Mouse (Mus musculus): ENCODE results near the gene Ergic2. TPM values are rescaled to one million over a fixed set of nuclear protein-coding genes. Genes with fewer than 3 reads are reported as not detected.
"Not testable (repeated sequence)": the region's sequence is repeated elsewhere in the genome, so short reads cannot be mapped to it uniquely, and the experiment has no call there.

Ergic2 gene
- total and polyA plus RNA-seq, 2 experiments from 2014 or later = 125 to 177 TPM

DNA sequence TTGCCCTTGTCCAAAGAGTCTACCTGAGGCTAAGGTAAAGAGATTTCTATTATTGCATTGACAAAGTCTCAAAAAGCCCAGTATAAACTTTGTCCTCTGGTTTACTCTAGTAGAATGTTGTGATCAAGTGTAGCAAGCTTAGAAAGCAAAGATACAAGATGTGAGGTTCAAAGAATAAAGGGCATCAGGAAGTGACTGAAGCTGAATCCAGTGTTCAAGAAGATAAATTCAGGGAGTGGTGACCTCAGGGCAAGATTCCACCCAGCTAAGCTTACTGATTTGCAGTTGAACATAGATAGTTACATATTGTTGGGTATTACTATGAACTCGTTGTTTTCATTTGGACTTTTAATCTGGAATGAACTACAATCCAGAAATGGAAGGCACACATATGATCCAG is 26.5 kb downstream of the Ergic2 start:
- no peaks in the 10 kb centered on the region for H3K27me3 ChIP-seq (ENCODE audit: insufficient read depth, low read length)
- H3K36me3 ChIP-seq (ENCODE audit: insufficient read depth) = peaks cover 69% of the 10 kb centered on the region
- H3K4me1 ChIP-seq (ENCODE audit: insufficient read depth) = no peaks in the 10 kb centered on the region
- 94% methylated on average over 1 of the region's 1 CpGs for WGBS
- H3K4me2 ChIP-seq (ENCODE audit: low read depth) = no peak overlapping the region
- no peak overlapping the region for H3K4me3 ChIP-seq (ENCODE audit: low read depth, low read length)
- TF ChIP-seq CTCF (IDR thresholded peaks at IDR 0.05; ENCODE audit: low read depth) = no peak
- no peak overlapping the region for H3K27ac ChIP-seq (ENCODE audit: low read depth, low read length)
- DNase-seq (no peak), ATAC-seq (no peak)
- H3K9ac ChIP-seq = no peak overlapping the region
- no peaks in the 10 kb centered on the region for H3K9me3 ChIP-seq (ENCODE audit: low read length)

DNA sequence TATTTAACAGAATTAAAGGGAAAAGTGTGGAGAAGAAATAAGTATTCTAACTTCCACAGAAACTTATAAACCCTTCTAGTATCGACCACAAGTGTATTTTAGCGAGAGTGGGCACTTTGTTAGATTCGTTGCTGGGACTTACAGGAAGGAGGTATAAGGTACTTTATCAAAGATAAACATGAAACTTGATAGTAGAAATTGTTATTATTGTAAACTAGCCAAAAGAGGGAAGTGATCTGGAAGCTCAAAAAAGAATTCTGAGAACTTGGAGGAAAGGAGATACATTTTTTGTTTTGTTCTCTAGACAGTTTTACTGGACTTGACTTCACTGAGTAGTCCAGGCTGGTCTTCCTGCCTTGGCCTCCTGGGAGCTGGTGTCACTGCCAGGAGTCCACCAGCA is 39.3 kb downstream of the Ergic2 start:
- H3K27me3 ChIP-seq (ENCODE audit: insufficient read depth, low read length) = no peaks in the 10 kb centered on the region
- no peaks in the 10 kb centered on the region for H3K4me1 ChIP-seq (ENCODE audit: insufficient read depth)
- no peak overlapping the region for H3K4me3 ChIP-seq (ENCODE audit: low read depth, low read length)
- H3K36me3 ChIP-seq (ENCODE audit: insufficient read depth) = no peaks in the 10 kb centered on the region
- H3K4me2 ChIP-seq (ENCODE audit: low read depth) = no peak overlapping the region
- DNase-seq (no peak), ATAC-seq (no peak)
- no peak overlapping the region for H3K27ac ChIP-seq (ENCODE audit: low read depth, low read length)
- H3K9ac ChIP-seq = no peak overlapping the region
- WGBS = 90% methylated on average over 3 of the region's 3 CpGs
- H3K9me3 ChIP-seq (ENCODE audit: low read length) = no peaks in the 10 kb centered on the region
- no peak for TF ChIP-seq CTCF (IDR thresholded peaks at IDR 0.05; ENCODE audit: low read depth)

DNA sequence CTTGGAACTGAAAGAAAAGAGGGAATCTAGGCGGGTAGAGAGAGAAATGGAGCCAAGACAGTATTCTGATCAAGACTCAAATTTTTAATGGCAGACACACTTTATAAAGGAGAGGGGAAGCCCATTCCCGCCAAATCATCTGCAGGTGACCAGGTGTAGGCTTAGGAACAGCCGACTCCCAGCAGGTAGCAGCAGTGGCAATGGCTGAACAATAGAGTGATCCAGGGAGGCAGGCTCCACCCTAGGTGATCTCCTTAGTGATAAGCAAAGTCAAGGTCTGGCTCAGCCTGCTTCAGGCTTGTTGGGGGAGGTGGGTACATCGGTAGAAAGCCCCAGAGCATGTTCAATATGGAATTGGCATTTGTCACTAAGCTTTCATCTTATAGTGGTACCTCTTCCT is 59.9 kb downstream of the Ergic2 start:
- H3K4me2 ChIP-seq (ENCODE audit: low read depth) = not testable (repeated sequence)
- WGBS = 56% methylated on average over 4 of the region's 4 CpGs

DNA sequence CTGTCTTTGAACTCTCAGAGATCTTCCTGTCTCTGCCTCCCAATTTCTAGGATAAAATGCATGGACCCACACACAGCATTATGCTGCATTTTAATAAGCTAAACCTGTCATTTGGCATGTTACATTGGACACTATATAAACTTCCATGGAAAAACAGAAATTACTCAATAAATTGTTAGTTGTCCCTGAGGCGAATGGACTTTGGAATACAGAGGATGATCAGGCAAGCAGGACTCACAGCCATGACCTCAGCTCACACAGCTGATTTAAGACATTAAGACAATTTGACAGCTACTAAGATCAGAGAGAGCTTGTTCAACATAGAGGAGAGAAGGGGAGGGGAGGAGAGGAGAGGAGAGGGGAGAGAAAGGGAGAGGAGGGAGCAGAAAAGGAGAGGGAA is 69.8 kb downstream of the Ergic2 start:
- TF ChIP-seq CTCF (IDR thresholded peaks at IDR 0.05; ENCODE audit: low read depth) = no peak
- Histone ChIP-seq H3K4me1 (ENCODE audit: insufficient read depth) (no peaks in the 10 kb centered on the region), H3K27me3 (ENCODE audit: insufficient read depth, low read length) (no peaks in the 10 kb centered on the region), H3K36me3 (ENCODE audit: insufficient read depth) (0 out of 2 replicates have a peak, but pooled peaks cover 3% of the 10 kb centered on the region), H3K27ac (ENCODE audit: low read depth, low read length) (no peak overlapping the region), H3K9ac (no peak overlapping the region), H3K9me3 (ENCODE audit: low read length) (no peaks in the 10 kb centered on the region), H3K4me3 (ENCODE audit: low read depth, low read length) (no peak overlapping the region), H3K4me2 (ENCODE audit: low read depth) (no peak overlapping the region)
- DNase-seq (no peak), ATAC-seq (no peak)
- 85% methylated on average over 1 of the region's 1 CpGs for WGBS

More for the DNA sequence above, 59.9 kb downstream of the Ergic2 start:
- not testable (repeated sequence) for H3K4me3 ChIP-seq (ENCODE audit: low read depth, low read length); H3K36me3 ChIP-seq (ENCODE audit: insufficient read depth); H3K9ac ChIP-seq; ATAC-seq; H3K27me3 ChIP-seq (ENCODE audit: insufficient read depth, low read length); H3K9me3 ChIP-seq (ENCODE audit: low read length); H3K4me1 ChIP-seq (ENCODE audit: insufficient read depth); DNase-seq; H3K27ac ChIP-seq (ENCODE audit: low read depth, low read length)

DNA sequence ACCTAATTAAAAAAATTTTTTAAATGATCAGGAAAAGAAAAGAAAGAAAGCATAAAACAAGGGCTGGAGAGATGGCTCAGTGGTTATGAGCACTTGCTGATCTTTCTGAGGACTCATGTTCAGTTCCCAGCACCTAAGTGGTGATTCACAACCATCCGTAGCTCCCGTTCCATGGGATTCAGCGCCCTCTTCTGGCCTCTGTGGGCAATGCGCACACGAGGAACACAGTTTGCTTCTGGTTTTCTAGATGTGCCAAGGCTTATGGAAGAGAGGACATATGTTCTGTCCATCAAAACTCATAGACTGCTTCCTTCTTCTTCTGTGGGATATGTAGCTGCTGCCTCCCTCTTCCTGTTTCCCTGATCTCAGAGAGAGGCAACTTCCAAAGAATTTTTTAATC is 70.3 kb downstream of the Ergic2 start:
- no peak overlapping the region for H3K4me3 ChIP-seq (ENCODE audit: low read depth, low read length)
- WGBS = 80% methylated on average over 5 of the region's 5 CpGs
- ATAC-seq (no peak), DNase-seq (no peak)
- no peaks in the 10 kb centered on the region for H3K27me3 ChIP-seq (ENCODE audit: insufficient read depth, low read length)
- H3K9me3 ChIP-seq (ENCODE audit: low read length) = no peaks in the 10 kb centered on the region
- TF ChIP-seq CTCF (IDR thresholded peaks at IDR 0.05; ENCODE audit: low read depth) = no peak
- H3K27ac ChIP-seq (ENCODE audit: low read depth, low read length) = no peak overlapping the region
- no peaks in the 10 kb centered on the region for H3K4me1 ChIP-seq (ENCODE audit: insufficient read depth)
- H3K4me2 ChIP-seq (ENCODE audit: low read depth) = no peak overlapping the region
- no peak overlapping the region for H3K9ac ChIP-seq
- H3K36me3 ChIP-seq (ENCODE audit: insufficient read depth) = 0 out of 2 replicates have a peak, but pooled peaks cover 3% of the 10 kb centered on the region

DNA sequence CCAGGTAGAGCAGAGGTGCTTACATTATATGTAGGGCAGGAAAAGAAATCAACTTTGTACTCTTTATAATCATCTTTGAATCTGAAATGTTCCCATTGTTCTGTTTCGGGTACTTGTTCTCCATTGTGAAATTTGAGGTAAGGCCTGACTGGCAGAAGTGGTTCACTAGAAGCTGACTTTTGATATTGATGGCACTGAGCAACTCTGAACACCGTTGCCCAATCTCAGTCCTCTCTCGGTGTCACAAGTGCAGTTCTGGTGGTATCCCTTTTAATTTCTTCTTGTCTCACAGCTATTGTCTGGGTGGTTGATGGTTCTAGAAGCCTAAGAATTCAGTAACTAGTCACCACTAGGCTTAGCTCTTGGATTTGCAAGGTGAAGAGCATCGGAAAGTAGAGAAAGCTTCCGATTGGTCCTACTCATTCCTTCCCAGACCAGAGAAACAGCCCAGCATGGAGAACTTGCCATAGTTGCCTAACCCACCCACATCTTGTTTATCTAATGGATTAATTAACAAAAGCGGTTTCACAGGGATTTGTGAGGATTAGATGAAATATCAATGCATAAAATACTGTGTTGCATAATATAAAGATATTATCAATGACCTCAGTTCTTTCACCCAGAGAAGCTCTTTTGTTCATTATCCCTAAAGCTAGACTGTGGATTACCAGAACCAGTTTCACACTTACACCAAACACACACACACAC is 72.7 kb downstream of the Ergic2 start:
- 85% methylated on average over 6 of the region's 6 CpGs for WGBS
- TF ChIP-seq CTCF (IDR thresholded peaks at IDR 0.05; ENCODE audit: low read depth) = no peak
- H3K36me3 ChIP-seq (ENCODE audit: insufficient read depth) = 0 out of 2 replicates have a peak, but pooled peaks cover 3% of the 10 kb centered on the region
- no peak overlapping the region for H3K4me3 ChIP-seq (ENCODE audit: low read depth, low read length)
- no peak overlapping the region for H3K9ac ChIP-seq
- DNase-seq (no peak), ATAC-seq (no peak)
- H3K9me3 ChIP-seq (ENCODE audit: low read length) = no peaks in the 10 kb centered on the region
- no peak overlapping the region for H3K27ac ChIP-seq (ENCODE audit: low read depth, low read length)
- H3K4me2 ChIP-seq (ENCODE audit: low read depth) = no peak overlapping the region
- H3K27me3 ChIP-seq (ENCODE audit: insufficient read depth, low read length) = no peaks in the 10 kb centered on the region
- no peaks in the 10 kb centered on the region for H3K4me1 ChIP-seq (ENCODE audit: insufficient read depth)

DNA sequence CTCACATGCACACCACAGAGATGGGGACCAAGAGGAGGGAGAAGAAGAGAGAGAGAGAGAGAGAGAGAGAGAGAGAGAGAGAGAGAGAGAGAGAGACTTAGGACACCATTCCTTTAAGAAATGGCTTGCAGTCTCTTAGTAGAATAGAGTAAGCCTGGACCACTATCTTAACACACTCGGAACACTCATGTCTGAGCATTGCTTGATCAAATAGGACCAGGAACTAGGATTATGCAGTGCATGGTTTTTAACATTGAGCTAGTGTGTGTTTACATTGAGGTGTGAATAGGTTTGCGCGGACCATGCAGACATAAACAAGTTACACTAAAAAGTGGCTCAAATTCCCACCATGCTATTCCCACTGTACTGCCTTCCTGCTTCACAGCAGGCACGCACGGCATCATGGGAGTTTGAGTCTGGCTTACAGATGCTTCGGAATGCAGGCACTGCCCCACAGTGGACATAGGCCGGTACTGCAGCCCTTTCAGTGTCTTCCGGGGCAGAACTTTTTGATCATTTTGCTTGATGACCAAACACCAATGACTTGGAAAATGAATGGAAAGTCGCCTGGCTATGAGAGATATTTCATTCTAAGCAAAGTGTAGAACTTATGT is 76.3 kb downstream of the Ergic2 start:
- no peaks in the 10 kb centered on the region for H3K4me1 ChIP-seq (ENCODE audit: insufficient read depth)
- TF ChIP-seq CTCF (IDR thresholded peaks at IDR 0.05; ENCODE audit: low read depth) = peak; percentile 96
- 26% methylated on average over 9 of the region's 9 CpGs for WGBS
- H3K27ac ChIP-seq (ENCODE audit: low read depth, low read length) = no peak overlapping the region
- no peaks in the 10 kb centered on the region for H3K27me3 ChIP-seq (ENCODE audit: insufficient read depth, low read length)
- H3K4me2 ChIP-seq (ENCODE audit: low read depth) = no peak overlapping the region
- ATAC-seq (peak; percentile 83), DNase-seq (peak; percentile 86)
- H3K9me3 ChIP-seq (ENCODE audit: low read length) = no peaks in the 10 kb centered on the region
- no peak overlapping the region for H3K9ac ChIP-seq
- H3K4me3 ChIP-seq (ENCODE audit: low read depth, low read length) = no peak overlapping the region
- 0 out of 2 replicates have a peak, but pooled peaks cover 3% of the 10 kb centered on the region for H3K36me3 ChIP-seq (ENCODE audit: insufficient read depth)
